Mouse (Mus musculus): Measurements from ENCODE around the gene Rps15a.

DNA sequence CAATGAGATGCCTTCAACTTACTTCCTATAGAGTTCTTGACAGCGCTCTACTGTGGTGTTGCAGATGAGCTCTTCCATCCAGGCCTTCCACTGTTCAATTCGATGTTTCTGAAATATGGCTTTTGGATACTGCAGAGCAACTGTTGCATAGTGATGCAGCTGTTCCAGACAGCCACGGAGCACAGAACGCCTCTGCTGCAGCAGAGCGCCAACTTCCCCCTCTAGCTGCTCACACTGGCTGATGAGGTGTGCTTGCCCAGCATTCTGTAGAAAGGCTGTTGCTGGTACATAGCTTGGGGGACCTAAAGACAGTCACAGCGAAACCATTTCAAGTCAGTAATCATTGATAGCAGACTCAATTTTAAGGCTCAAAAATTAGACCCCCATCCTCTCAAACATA, 38.2 kb upstream of the Rps15a start:
- no peak for TF ChIP-seq CTCF (IDR thresholded peaks at IDR 0.05; ENCODE audit: control insufficient read depth, insufficient read depth, insufficient read length)
- TF ChIP-seq MAX (IDR thresholded peaks at IDR 0.05) = no peak
- TF ChIP-seq USF1 (IDR thresholded peaks at IDR 0.05; ENCODE audit: low read depth) = no peak
- no peak for TF ChIP-seq CEBPB (IDR thresholded peaks at IDR 0.05; ENCODE audit: low read depth)

All from C2C12 (cell line).